Mouse (Mus musculus): Measurements from ENCODE around the gene Ythdf2.
"Not testable (repeated sequence)": the region's sequence is repeated elsewhere in the genome, so short reads cannot be mapped to it uniquely, and the experiment has no call there.

The Ythdf2 gene

GRCm38 (mm10) chr4:132211953-132212734, at the start of gene Ythdf2:
Gene Ythdf2, minus strand, starts transcription at chr4:132212303.
- DNase-seq (ENCODE audit: low read depth in 2 of 2, low spot score in 2 of 2), result peak; percentile 98

GRCm38 (mm10) chr4:132260404-132261379, 48.6 kb upstream of the Ythdf2 start:
- peak; percentile 13 to 28 for DNase-seq (ENCODE audit: low read depth in 2 of 2, low spot score in 2 of 2)

GRCm38 (mm10) chr4:132259248-132259647, 47.1 kb upstream of the Ythdf2 start:
- DNase-seq (ENCODE audit: low read depth in 2 of 2, low spot score in 2 of 2), result no peak

GRCm38 (mm10) chr4:132256384-132256783, 44.3 kb upstream of the Ythdf2 start:
- DNase-seq (ENCODE audit: low read depth in 2 of 2, low spot score in 2 of 2), result no peak

- no peak for DNase-seq (ENCODE audit: low read depth in 2 of 2, low spot score in 2 of 2)
Observed at GRCm38 (mm10) chr4:132254986-132255385, 42.9 kb upstream of the Ythdf2 start.

- DNase-seq (ENCODE audit: low read depth in 2 of 2, low spot score in 2 of 2), result no peak
Observed at GRCm38 (mm10) chr4:132253622-132254021, 41.5 kb upstream of the Ythdf2 start.

- DNase-seq (ENCODE audit: low read depth in 2 of 2, low spot score in 2 of 2), result no peak
Observed at GRCm38 (mm10) chr4:132253128-132253527, 41.0 kb upstream of the Ythdf2 start.

- no peak for DNase-seq (ENCODE audit: low read depth in 2 of 2, low spot score in 2 of 2)
Observed at GRCm38 (mm10) chr4:132251596-132251995, 39.5 kb upstream of the Ythdf2 start.

GRCm38 (mm10) chr4:132247451-132247997, 35.4 kb upstream of the Ythdf2 start:
- no peak for DNase-seq (ENCODE audit: low read depth in 2 of 2, low spot score in 2 of 2)

GRCm38 (mm10) chr4:132245643-132246042, 33.5 kb upstream of the Ythdf2 start:
- DNase-seq (ENCODE audit: low read depth in 2 of 2, low spot score in 2 of 2), result no peak

- DNase-seq (ENCODE audit: low read depth in 2 of 2, low spot score in 2 of 2), result no peak
Observed at GRCm38 (mm10) chr4:132241208-132241607, 29.1 kb upstream of the Ythdf2 start.

- DNase-seq (ENCODE audit: low read depth in 2 of 2, low spot score in 2 of 2), result no peak
Observed at GRCm38 (mm10) chr4:132240367-132240766, 28.3 kb upstream of the Ythdf2 start.

- no peak for DNase-seq (ENCODE audit: low read depth in 2 of 2, low spot score in 2 of 2)
Observed at GRCm38 (mm10) chr4:132238356-132238755, 26.3 kb upstream of the Ythdf2 start.

- no peak for DNase-seq (ENCODE audit: low read depth in 2 of 2, low spot score in 2 of 2)
Observed at GRCm38 (mm10) chr4:132234710-132235109, 22.6 kb upstream of the Ythdf2 start.

- no peak for DNase-seq (ENCODE audit: low read depth in 2 of 2, low spot score in 2 of 2)
Observed at GRCm38 (mm10) chr4:132230422-132230821, 18.3 kb upstream of the Ythdf2 start.

GRCm38 (mm10) chr4:132222001-132222400, 9.9 kb upstream of the Ythdf2 start:
- DNase-seq (ENCODE audit: low read depth in 2 of 2, low spot score in 2 of 2), result not testable (repeated sequence)

GRCm38 (mm10) chr4:132218439-132218838, 6.3 kb upstream of the Ythdf2 start:
- DNase-seq (ENCODE audit: low read depth in 2 of 2, low spot score in 2 of 2), result not testable (repeated sequence)

GRCm38 (mm10) chr4:132217781-132218180, 5.7 kb upstream of the Ythdf2 start:
- DNase-seq (ENCODE audit: low read depth in 2 of 2, low spot score in 2 of 2), result no peak

- DNase-seq (ENCODE audit: low read depth in 2 of 2, low spot score in 2 of 2), result no peak
Observed at GRCm38 (mm10) chr4:132216602-132217001, 4.5 kb upstream of the Ythdf2 start.

GRCm38 (mm10) chr4:132214847-132215246, 2.7 kb upstream of the Ythdf2 start:
- DNase-seq (ENCODE audit: low read depth in 2 of 2, low spot score in 2 of 2), result no peak

- DNase-seq (ENCODE audit: low read depth in 2 of 2, low spot score in 2 of 2), result peak; percentile 4 to 8
Observed at GRCm38 (mm10) chr4:132211091-132211942, 786 bp downstream of the Ythdf2 start.
